Mouse (Mus musculus): Measurements from ENCODE around the gene Ankrd11. TPM values are rescaled to one million over a fixed set of nuclear protein-coding genes. Genes with fewer than 3 reads are reported as not detected.
A peak's percentile ranks its signal among the peaks of the same experiment; 100 is the strongest.

Gene Ankrd11
- polyA plus RNA-seq, 1 experiment from 2014 or later, result 46.2 TPM

DNA sequence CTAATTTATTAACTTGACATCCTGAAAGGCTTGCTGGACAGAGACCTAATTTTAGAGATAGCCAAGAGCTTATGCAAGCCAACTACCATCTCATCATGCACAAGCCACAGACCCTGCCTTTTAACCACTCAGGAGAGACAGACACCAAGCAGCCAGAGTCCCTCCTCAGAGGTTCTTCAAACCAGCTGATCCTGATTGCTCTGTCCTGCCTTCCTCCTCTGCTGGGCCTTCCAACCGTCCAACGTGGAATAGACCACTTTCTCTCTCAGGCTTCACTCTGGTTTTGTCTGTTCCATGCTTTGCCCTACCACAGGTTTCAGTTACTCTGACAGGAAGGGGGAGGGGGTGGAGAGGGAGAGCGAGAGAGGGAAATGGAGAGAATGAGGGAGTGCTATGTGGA is 125.3 kb downstream of the Ankrd11 start:
- Histone ChIP-seq H3K4me1 (ENCODE audit: control insufficient read depth, insufficient read depth, low read length) (peaks cover 14% of the 10 kb centered on the region), H3K27me3 (ENCODE audit: control insufficient read depth, insufficient read depth, low read length) (no peaks in the 10 kb centered on the region), H3K4me2 (ENCODE audit: low read length) (no peak overlapping the region), H3K4me3 (replicated peaks; ENCODE audit: low read depth, low read length) (no peak overlapping the region), H3K9ac (replicated peaks; ENCODE audit: low read length) (no peak overlapping the region), H3K36me3 (ENCODE audit: control insufficient read depth, insufficient read depth, low read length) (peaks cover 17% of the 10 kb centered on the region), H3K9me3 (ENCODE audit: control insufficient read depth, low read length) (no peaks in the 10 kb centered on the region), H3K27ac (replicated peaks; ENCODE audit: low read depth, low read length) (no peak overlapping the region)
- no peak for ATAC-seq (ENCODE audit: low FRiP score, low TSS enrichment)
- no peak for DNase-seq
- WGBS, result 79% methylated on average over 3 of the region's 3 CpGs

GRCm38 (mm10) chr8:122912871-122913270 is 129.2 kb downstream of the Ankrd11 start:
- Histone ChIP-seq H3K4me1 (ENCODE audit: control insufficient read depth, insufficient read depth, low read length) (peaks cover 4% of the 10 kb centered on the region; the same call in 1 of the 2 replicates), H3K4me2 (ENCODE audit: low read length) (no peak overlapping the region), H3K27ac (replicated peaks; ENCODE audit: low read depth, low read length) (no peak overlapping the region), H3K9ac (replicated peaks; ENCODE audit: low read length) (no peak overlapping the region), H3K4me3 (replicated peaks; ENCODE audit: low read depth, low read length) (no peak overlapping the region), H3K27me3 (ENCODE audit: control insufficient read depth, insufficient read depth, low read length) (no peaks in the 10 kb centered on the region), H3K9me3 (ENCODE audit: control insufficient read depth, low read length) (no peaks in the 10 kb centered on the region), H3K36me3 (ENCODE audit: control insufficient read depth, insufficient read depth, low read length) (peaks cover 26% of the 10 kb centered on the region)
- DNase-seq, result no peak
- ATAC-seq (ENCODE audit: low FRiP score, low TSS enrichment), result no peak
- 82% methylated on average over 4 of the region's 4 CpGs for WGBS

- WGBS, result 90% methylated on average over 3 of the region's 3 CpGs
- no peaks in the 10 kb centered on the region for H3K27me3 ChIP-seq (ENCODE audit: control insufficient read depth, insufficient read depth, low read length)
- no peak for ATAC-seq (ENCODE audit: low FRiP score, low TSS enrichment)
Measured at GRCm38 (mm10) chr8:122912150-122912549, 129.9 kb downstream of the Ankrd11 start.

GRCm38 (mm10) chr8:122906463-122907021 is 135.5 kb downstream of the Ankrd11 start:
- Histone ChIP-seq H3K27ac (replicated peaks; ENCODE audit: low read depth, low read length) (no peak overlapping the region), H3K36me3 (ENCODE audit: control insufficient read depth, insufficient read depth, low read length) (peaks cover 20% of the 10 kb centered on the region), H3K9ac (replicated peaks; ENCODE audit: low read length) (no peak overlapping the region), H3K4me2 (ENCODE audit: low read length) (no peak overlapping the region), H3K27me3 (ENCODE audit: control insufficient read depth, insufficient read depth, low read length) (no peaks in the 10 kb centered on the region), H3K4me3 (replicated peaks; ENCODE audit: low read depth, low read length) (no peak overlapping the region), H3K4me1 (ENCODE audit: control insufficient read depth, insufficient read depth, low read length) (no peaks in the 10 kb centered on the region), H3K9me3 (ENCODE audit: control insufficient read depth, low read length) (no peaks in the 10 kb centered on the region)
- ATAC-seq (ENCODE audit: low FRiP score, low TSS enrichment) (peak; percentile 74), DNase-seq (peak; percentile 92)
- WGBS, result 53% methylated on average over 6 of the region's 6 CpGs

More at GRCm38 (mm10) chr8:122912150-122912549, 129.9 kb downstream of the Ankrd11 start:
- H3K4me2 ChIP-seq (ENCODE audit: low read length), result no peak overlapping the region
- H3K36me3 ChIP-seq (ENCODE audit: control insufficient read depth, insufficient read depth, low read length), result peaks cover 33% of the 10 kb centered on the region
- H3K9me3 ChIP-seq (ENCODE audit: control insufficient read depth, low read length), result no peaks in the 10 kb centered on the region
- no peak overlapping the region for H3K9ac ChIP-seq (replicated peaks; ENCODE audit: low read length)
- H3K4me3 ChIP-seq (replicated peaks; ENCODE audit: low read depth, low read length), result no peak overlapping the region
- H3K4me1 ChIP-seq (ENCODE audit: control insufficient read depth, insufficient read depth, low read length), result no peaks in the 10 kb centered on the region
- no peak overlapping the region for H3K27ac ChIP-seq (replicated peaks; ENCODE audit: low read depth, low read length)
- no peak for DNase-seq

GRCm38 (mm10) chr8:122905346-122905745 is 136.7 kb downstream of the Ankrd11 start:
- Histone ChIP-seq H3K4me3 (replicated peaks; ENCODE audit: low read depth, low read length) (no peak overlapping the region), H3K27me3 (ENCODE audit: control insufficient read depth, insufficient read depth, low read length) (no peaks in the 10 kb centered on the region), H3K9me3 (ENCODE audit: control insufficient read depth, low read length) (no peaks in the 10 kb centered on the region), H3K9ac (replicated peaks; ENCODE audit: low read length) (no peak overlapping the region), H3K27ac (replicated peaks; ENCODE audit: low read depth, low read length) (no peak overlapping the region), H3K36me3 (ENCODE audit: control insufficient read depth, insufficient read depth, low read length) (peaks cover 20% of the 10 kb centered on the region), H3K4me1 (ENCODE audit: control insufficient read depth, insufficient read depth, low read length) (no peaks in the 10 kb centered on the region), H3K4me2 (ENCODE audit: low read length) (no peak overlapping the region)
- WGBS, result 89% methylated on average over 4 of the region's 4 CpGs
- no peak for DNase-seq
- ATAC-seq (ENCODE audit: low FRiP score, low TSS enrichment), result no peak

DNA sequence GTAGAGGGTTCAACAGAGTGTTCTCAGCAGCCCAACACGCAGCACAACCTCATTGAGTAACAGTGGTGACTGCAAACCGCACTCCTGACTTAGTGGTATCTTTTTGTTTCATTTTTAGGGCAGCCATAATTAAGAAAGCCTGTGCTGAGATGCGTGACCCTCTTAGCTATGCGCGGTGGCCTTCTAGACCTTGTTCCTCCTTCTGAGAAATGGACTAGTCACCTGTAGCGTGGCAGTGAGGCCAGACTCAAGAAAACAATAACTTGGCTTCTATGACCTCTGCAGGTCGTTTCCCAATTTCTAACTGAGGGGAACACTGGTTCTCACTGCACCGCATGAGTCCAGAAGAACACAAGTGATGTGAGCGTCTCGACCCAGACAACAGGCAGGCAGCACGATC is 137.6 kb downstream of the Ankrd11 start:
- H3K27ac ChIP-seq (replicated peaks; ENCODE audit: low read depth, low read length), result no peak overlapping the region
- no peak for ATAC-seq (ENCODE audit: low FRiP score, low TSS enrichment)
- H3K9me3 ChIP-seq (ENCODE audit: control insufficient read depth, low read length), result no peaks in the 10 kb centered on the region
- DNase-seq, result no peak
- no peak overlapping the region for H3K4me3 ChIP-seq (replicated peaks; ENCODE audit: low read depth, low read length)
- H3K27me3 ChIP-seq (ENCODE audit: control insufficient read depth, insufficient read depth, low read length), result no peaks in the 10 kb centered on the region
- H3K36me3 ChIP-seq (ENCODE audit: control insufficient read depth, insufficient read depth, low read length), result peaks cover 22% of the 10 kb centered on the region
- 91% methylated on average over 11 of the region's 11 CpGs for WGBS
- no peaks in the 10 kb centered on the region for H3K4me1 ChIP-seq (ENCODE audit: control insufficient read depth, insufficient read depth, low read length)
- H3K9ac ChIP-seq (replicated peaks; ENCODE audit: low read length), result no peak overlapping the region
- H3K4me2 ChIP-seq (ENCODE audit: low read length), result no peak overlapping the region

DNA sequence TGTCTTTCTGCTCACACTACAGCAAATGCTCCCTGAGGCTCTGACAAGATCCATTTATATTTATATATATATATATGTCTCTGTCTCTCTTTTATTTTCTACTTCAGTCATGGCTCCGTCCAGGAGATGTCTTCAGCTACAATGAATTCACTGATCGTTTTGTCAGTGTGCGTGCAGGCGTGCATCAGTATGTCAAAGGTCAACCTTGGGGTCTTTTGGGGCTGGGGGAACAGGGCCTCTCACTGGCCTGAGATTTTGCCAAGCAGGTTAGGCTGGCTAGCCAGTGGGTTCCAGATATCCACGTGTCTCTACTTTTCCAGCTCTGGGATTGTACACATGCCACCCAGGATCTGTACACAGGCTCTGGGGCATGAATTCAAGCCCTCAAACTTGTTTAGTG is 139.1 kb downstream of the Ankrd11 start:
- WGBS, result 24% methylated on average over 5 of the region's 5 CpGs
- Histone ChIP-seq H3K4me1 (ENCODE audit: control insufficient read depth, insufficient read depth, low read length) (no peaks in the 10 kb centered on the region), H3K4me3 (replicated peaks; ENCODE audit: low read depth, low read length) (no peak overlapping the region), H3K27ac (replicated peaks; ENCODE audit: low read depth, low read length) (no peak overlapping the region), H3K27me3 (ENCODE audit: control insufficient read depth, insufficient read depth, low read length) (no peaks in the 10 kb centered on the region), H3K9ac (replicated peaks; ENCODE audit: low read length) (no peak overlapping the region), H3K9me3 (ENCODE audit: control insufficient read depth, low read length) (no peaks in the 10 kb centered on the region), H3K4me2 (ENCODE audit: low read length) (no peak overlapping the region), H3K36me3 (ENCODE audit: control insufficient read depth, insufficient read depth, low read length) (peaks cover 29% of the 10 kb centered on the region)
- ATAC-seq (ENCODE audit: low FRiP score, low TSS enrichment) (no peak), DNase-seq (no peak)

- Histone ChIP-seq H3K36me3 (ENCODE audit: control insufficient read depth, insufficient read depth, low read length) (peaks cover 28% of the 10 kb centered on the region), H3K9me3 (ENCODE audit: control insufficient read depth, low read length) (no peaks in the 10 kb centered on the region), H3K27me3 (ENCODE audit: control insufficient read depth, insufficient read depth, low read length) (no peaks in the 10 kb centered on the region), H3K4me1 (ENCODE audit: control insufficient read depth, insufficient read depth, low read length) (no peaks in the 10 kb centered on the region), H3K4me3 (replicated peaks; ENCODE audit: low read depth, low read length) (no peak overlapping the region), H3K4me2 (ENCODE audit: low read length) (no peak overlapping the region), H3K9ac (replicated peaks; ENCODE audit: low read length) (no peak overlapping the region), H3K27ac (replicated peaks; ENCODE audit: low read depth, low read length) (no peak overlapping the region)
- DNase-seq (no peak), ATAC-seq (ENCODE audit: low FRiP score, low TSS enrichment) (no peak)
- 69% methylated on average over 3 of the region's 3 CpGs for WGBS
Measured at GRCm38 (mm10) chr8:122902581-122902980, 139.5 kb downstream of the Ankrd11 start.

DNA sequence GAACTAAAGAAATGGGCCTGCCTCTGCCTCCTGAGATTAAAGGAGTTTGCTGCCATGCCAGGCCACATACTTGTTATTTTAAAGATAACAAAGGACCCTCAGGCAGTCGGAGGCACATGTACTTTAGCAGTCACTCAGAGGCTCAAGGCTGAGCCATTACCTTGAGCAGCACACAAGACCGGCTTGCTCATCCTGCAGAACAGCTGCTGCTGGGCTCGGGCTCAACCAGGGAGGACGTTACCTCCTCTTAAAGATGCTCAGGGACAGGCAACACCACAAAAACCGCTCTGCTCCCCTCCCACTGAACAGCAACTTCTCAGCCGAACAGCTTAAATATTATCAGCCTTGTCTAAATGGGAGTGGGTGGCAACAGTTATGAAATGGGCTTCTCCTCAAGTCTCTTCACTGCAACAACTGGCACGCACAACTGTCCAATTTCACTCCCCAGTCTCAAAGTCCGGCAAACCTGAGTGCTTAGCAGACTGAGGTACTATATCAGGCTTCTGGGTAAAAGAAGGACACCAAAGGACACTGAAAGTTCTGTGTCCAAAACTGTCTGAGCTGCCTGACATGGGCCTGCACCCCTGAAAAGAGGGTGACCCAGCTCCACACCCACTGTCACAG is 140.1 kb downstream of the Ankrd11 start:
- no peak overlapping the region for H3K4me3 ChIP-seq (replicated peaks; ENCODE audit: low read depth, low read length)
- DNase-seq (no peak), ATAC-seq (ENCODE audit: low FRiP score, low TSS enrichment) (no peak)
- H3K9ac ChIP-seq (replicated peaks; ENCODE audit: low read length), result no peak overlapping the region
- no peak overlapping the region for H3K27ac ChIP-seq (replicated peaks; ENCODE audit: low read depth, low read length)
- no peak overlapping the region for H3K4me2 ChIP-seq (ENCODE audit: low read length)
- no peaks in the 10 kb centered on the region for H3K9me3 ChIP-seq (ENCODE audit: control insufficient read depth, low read length)
- H3K27me3 ChIP-seq (ENCODE audit: control insufficient read depth, insufficient read depth, low read length), result no peaks in the 10 kb centered on the region
- peaks cover 29% of the 10 kb centered on the region for H3K36me3 ChIP-seq (ENCODE audit: control insufficient read depth, insufficient read depth, low read length)
- WGBS, result 87% methylated on average over 8 of the region's 8 CpGs
- H3K4me1 ChIP-seq (ENCODE audit: control insufficient read depth, insufficient read depth, low read length), result no peaks in the 10 kb centered on the region
